Mouse (Mus musculus): ENCODE measurements around the gene Asic3. TPM values are rescaled to one million over a fixed set of nuclear protein-coding genes. Genes with fewer than 3 reads are reported as not detected.

Gene Asic3
- polyA plus RNA-seq, 1 experiment from 2014 or later = 0.26 TPM

DNA sequence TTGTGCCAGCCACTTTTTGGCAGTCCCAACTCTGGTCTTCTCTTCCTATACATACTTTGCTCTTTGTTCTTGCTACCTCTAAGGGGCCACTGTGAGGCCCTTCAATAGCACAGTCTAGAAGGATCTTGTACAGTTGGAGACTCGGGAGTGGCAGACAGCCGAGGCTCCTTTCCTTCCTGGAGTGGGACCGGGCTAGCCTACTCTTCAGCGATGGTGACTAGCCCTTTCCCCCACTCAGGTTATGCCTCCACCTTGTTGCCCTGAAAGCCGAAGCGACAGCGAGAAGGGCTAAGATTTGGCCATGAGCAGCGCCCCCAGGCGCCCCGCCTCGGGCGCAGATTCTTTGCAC lies 14.1 kb downstream of the Asic3 start:
- no peak for ATAC-seq (ENCODE audit: insufficient number of reproducible peaks, insufficient read depth, low FRiP score, low read depth)
- 19% methylated on average over 12 of the region's 12 CpGs for WGBS
- Histone ChIP-seq H3K4me3 (ENCODE audit: low read depth, low read length) (peak overlapping the region; percentile 3; the same call in 1 of the 2 replicates), H3K4me2 (replicated peaks; ENCODE audit: low read depth, low read length) (peak overlapping the region; percentile 96), H3K4me1 (ENCODE audit: control insufficient read depth, insufficient read depth, low read length) (peaks cover 39% of the 10 kb centered on the region), H3K27ac (ENCODE audit: low read length) (peak overlapping the region; percentile 53; the same call in 1 of the 2 replicates), H3K27me3 (ENCODE audit: control insufficient read depth, insufficient read depth, low read length) (no peaks in the 10 kb centered on the region), H3K9ac (replicated peaks; ENCODE audit: low read depth, low read length) (0 out of 2 replicates have a peak overlapping the region, but pooled peaks have one; percentile 21), H3K9me3 (ENCODE audit: control insufficient read depth, low read depth, low read length) (no peaks in the 10 kb centered on the region), H3K36me3 (ENCODE audit: control insufficient read depth, insufficient read depth, low read length) (peaks cover 29% of the 10 kb centered on the region)

DNA sequence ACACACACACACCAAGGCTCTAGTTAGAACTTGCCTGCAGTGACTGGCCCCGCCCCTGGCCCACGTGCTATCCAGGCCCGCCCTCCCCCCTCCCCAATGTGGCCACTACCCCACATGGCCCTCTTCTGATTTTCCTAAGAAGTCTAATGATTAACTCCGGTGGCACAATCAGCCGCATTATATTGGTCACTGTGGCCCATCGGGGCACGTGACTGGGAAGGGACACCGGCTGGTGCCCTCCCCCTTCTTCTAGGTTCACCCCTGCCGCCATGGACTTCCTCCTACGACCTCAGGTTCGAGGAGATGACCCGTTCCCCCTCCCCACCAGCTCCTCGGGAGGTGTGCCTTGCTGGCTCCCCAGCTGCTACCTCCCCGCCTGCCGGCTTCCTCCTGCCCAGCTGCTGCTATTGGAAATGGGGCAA lies 14.8 kb downstream of the Asic3 start:
- Histone ChIP-seq H3K27me3 (ENCODE audit: control insufficient read depth, insufficient read depth, low read length) (no peaks in the 10 kb centered on the region), H3K36me3 (ENCODE audit: control insufficient read depth, insufficient read depth, low read length) (peaks cover 37% of the 10 kb centered on the region), H3K9me3 (ENCODE audit: control insufficient read depth, low read depth, low read length) (no peaks in the 10 kb centered on the region), H3K9ac (replicated peaks; ENCODE audit: low read depth, low read length) (no peak overlapping the region), H3K4me2 (replicated peaks; ENCODE audit: low read depth, low read length) (peak overlapping the region; percentile 96), H3K4me1 (ENCODE audit: control insufficient read depth, insufficient read depth, low read length) (peaks cover 32% of the 10 kb centered on the region), H3K27ac (ENCODE audit: low read length) (peak overlapping the region; percentile 79), H3K4me3 (ENCODE audit: low read depth, low read length) (peak overlapping the region; percentile 16)
- ATAC-seq (ENCODE audit: insufficient number of reproducible peaks, insufficient read depth, low FRiP score, low read depth) = peak; percentile 50
- 10% methylated on average over 15 of the region's 15 CpGs for WGBS

DNA sequence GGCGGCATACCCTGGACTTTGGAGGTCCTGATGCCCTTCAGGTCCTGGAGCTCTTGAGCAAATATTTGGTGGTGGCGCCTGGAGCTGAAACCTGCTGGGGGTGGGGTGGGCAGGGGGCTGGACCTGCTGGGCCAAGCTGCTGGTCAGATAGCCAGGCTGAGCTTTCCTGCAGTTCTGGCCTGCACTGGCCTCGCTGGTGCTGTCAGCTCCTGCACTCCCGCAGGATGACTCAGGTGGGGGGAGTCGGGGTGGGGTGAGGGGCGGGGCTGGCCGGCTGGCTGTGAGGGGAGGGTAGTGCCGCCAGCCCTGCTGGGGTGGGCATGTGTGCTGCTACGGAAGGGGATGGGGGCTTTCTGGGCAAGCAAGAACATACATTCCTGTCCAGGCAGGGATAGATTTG lies 15.4 kb downstream of the Asic3 start:
- H3K4me3 ChIP-seq (ENCODE audit: low read depth, low read length) = peak overlapping the region; percentile 16
- H3K9me3 ChIP-seq (ENCODE audit: control insufficient read depth, low read depth, low read length) = no peaks in the 10 kb centered on the region
- H3K9ac ChIP-seq (replicated peaks; ENCODE audit: low read depth, low read length) = no peak overlapping the region
- ATAC-seq (ENCODE audit: insufficient number of reproducible peaks, insufficient read depth, low FRiP score, low read depth) = no peak; the same call in 1 of the 2 replicates
- H3K27ac ChIP-seq (ENCODE audit: low read length) = peak overlapping the region; percentile 79; the same call in 1 of the 2 replicates
- peaks cover 43% of the 10 kb centered on the region for H3K36me3 ChIP-seq (ENCODE audit: control insufficient read depth, insufficient read depth, low read length)
- peak overlapping the region; percentile 96 for H3K4me2 ChIP-seq (replicated peaks; ENCODE audit: low read depth, low read length)
- H3K27me3 ChIP-seq (ENCODE audit: control insufficient read depth, insufficient read depth, low read length) = no peaks in the 10 kb centered on the region
- H3K4me1 ChIP-seq (ENCODE audit: control insufficient read depth, insufficient read depth, low read length) = peaks cover 32% of the 10 kb centered on the region
- 18% methylated on average over 9 of the region's 9 CpGs for WGBS

DNA sequence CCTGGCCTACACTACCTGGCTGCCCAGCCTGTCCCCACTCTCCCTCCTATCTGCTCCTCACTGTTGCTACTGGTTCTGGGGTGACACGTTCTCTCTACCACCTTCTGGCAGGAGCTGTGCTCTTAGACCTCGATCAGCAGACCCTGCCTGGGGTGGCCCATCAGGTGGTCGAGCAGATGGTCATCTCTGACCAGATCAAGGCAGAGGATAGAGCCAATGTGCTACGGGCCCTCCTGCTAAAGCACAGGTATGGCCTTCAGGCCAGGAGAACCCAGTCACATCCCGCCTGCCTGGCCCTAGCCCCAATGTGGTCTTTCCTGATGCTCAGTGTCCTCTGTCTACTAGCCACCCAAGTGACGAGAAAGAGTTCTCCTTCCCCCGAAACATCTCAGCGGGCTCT lies 20.8 kb downstream of the Asic3 start:
- no peak overlapping the region for H3K27ac ChIP-seq (ENCODE audit: low read length)
- H3K9me3 ChIP-seq (ENCODE audit: control insufficient read depth, low read depth, low read length) = no peaks in the 10 kb centered on the region
- no peak for ATAC-seq (ENCODE audit: insufficient number of reproducible peaks, insufficient read depth, low FRiP score, low read depth)
- no peak overlapping the region for H3K9ac ChIP-seq (replicated peaks; ENCODE audit: low read depth, low read length)
- H3K4me3 ChIP-seq (ENCODE audit: low read depth, low read length) = no peak overlapping the region
- no peaks in the 10 kb centered on the region for H3K27me3 ChIP-seq (ENCODE audit: control insufficient read depth, insufficient read depth, low read length)
- 87% methylated on average over 8 of the region's 8 CpGs for whole genome bisulfite sequencing
- H3K36me3 ChIP-seq (ENCODE audit: control insufficient read depth, insufficient read depth, low read length) = peaks cover 84% of the 10 kb centered on the region
- no peak overlapping the region for H3K4me2 ChIP-seq (replicated peaks; ENCODE audit: low read depth, low read length)
- H3K4me1 ChIP-seq (ENCODE audit: control insufficient read depth, insufficient read depth, low read length) = no peaks in the 10 kb centered on the region

DNA sequence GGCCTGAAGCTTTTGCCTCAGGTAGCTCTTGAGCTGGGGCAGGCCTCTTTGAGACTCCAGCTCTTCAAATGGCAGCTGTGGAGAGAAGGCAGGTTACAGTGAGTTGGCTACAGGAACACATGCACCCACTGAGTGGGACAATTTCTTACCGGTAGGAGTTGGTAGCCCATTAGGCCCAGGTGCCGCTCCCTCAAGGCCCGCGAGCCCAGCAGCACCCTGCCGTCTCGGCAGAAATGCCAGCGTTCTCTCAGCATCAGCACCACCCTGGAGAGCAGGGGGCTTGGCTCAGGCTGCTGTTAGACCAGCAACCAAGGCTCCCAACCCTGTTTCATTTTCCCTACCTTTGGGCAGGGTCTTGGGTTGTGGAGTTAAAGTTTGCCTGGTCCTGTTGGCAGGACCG lies 28.0 kb downstream of the Asic3 start:
- Histone ChIP-seq H3K9me3 (ENCODE audit: control insufficient read depth, low read depth, low read length) (no peaks in the 10 kb centered on the region), H3K36me3 (ENCODE audit: control insufficient read depth, insufficient read depth, low read length) (peaks cover 51% of the 10 kb centered on the region), H3K9ac (replicated peaks; ENCODE audit: low read depth, low read length) (no peak overlapping the region), H3K4me3 (ENCODE audit: low read depth, low read length) (no peak overlapping the region), H3K4me1 (ENCODE audit: control insufficient read depth, insufficient read depth, low read length) (peaks cover 11% of the 10 kb centered on the region), H3K27me3 (ENCODE audit: control insufficient read depth, insufficient read depth, low read length) (no peaks in the 10 kb centered on the region), H3K27ac (ENCODE audit: low read length) (no peak overlapping the region), H3K4me2 (replicated peaks; ENCODE audit: low read depth, low read length) (no peak overlapping the region)
- WGBS = 91% methylated on average over 8 of the region's 8 CpGs
- no peak for ATAC-seq (ENCODE audit: insufficient number of reproducible peaks, insufficient read depth, low FRiP score, low read depth)

DNA sequence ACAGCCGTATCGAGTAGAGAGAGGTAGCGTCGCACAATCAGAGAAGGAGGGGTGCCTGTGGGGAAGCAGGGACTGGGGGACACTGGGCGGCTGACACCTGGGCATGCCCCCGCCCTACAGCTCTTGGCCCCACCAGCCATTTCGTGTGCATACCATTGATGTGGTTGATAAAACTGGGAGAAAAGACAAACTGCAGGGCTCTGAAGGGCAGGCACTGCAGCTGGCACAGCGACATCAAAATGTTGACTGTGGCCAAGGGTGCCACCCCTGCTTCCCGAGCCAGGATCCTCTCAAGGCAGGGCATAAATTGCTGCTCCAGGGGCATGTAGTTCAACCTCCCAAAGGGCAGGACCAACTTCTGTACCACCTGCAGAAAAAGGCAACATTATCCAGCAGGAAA lies 28.8 kb downstream of the Asic3 start:
- Histone ChIP-seq H3K4me3 (ENCODE audit: low read depth, low read length) (no peak overlapping the region), H3K4me1 (ENCODE audit: control insufficient read depth, insufficient read depth, low read length) (peaks cover 11% of the 10 kb centered on the region), H3K4me2 (replicated peaks; ENCODE audit: low read depth, low read length) (no peak overlapping the region), H3K9ac (replicated peaks; ENCODE audit: low read depth, low read length) (no peak overlapping the region), H3K36me3 (ENCODE audit: control insufficient read depth, insufficient read depth, low read length) (peaks cover 43% of the 10 kb centered on the region), H3K9me3 (ENCODE audit: control insufficient read depth, low read depth, low read length) (no peaks in the 10 kb centered on the region), H3K27me3 (ENCODE audit: control insufficient read depth, insufficient read depth, low read length) (no peaks in the 10 kb centered on the region), H3K27ac (ENCODE audit: low read length) (no peak overlapping the region)
- WGBS = 85% methylated on average over 9 of the region's 9 CpGs
- ATAC-seq (ENCODE audit: insufficient number of reproducible peaks, insufficient read depth, low FRiP score, low read depth) = no peak

DNA sequence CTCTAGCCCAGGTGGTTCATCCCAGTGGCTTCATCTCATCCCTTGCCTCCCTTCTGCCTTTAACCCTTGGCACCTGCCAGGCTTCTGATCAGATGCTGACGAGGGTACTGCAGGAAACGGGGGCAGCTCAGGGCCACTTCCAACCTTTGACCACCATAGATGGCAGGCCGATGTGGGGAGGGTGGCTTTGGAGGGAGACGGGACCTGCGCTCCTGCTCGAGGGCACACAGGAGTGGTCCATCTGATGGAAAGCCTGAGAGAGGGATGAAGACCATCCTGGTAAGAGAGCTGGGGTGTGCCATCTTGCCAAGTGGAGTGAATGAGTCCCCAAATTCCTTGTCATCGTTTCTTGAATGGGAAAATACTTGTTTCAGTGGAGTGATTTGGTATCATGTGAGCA lies 30.0 kb downstream of the Asic3 start:
- Histone ChIP-seq H3K4me1 (ENCODE audit: control insufficient read depth, insufficient read depth, low read length) (peaks cover 15% of the 10 kb centered on the region), H3K4me2 (replicated peaks; ENCODE audit: low read depth, low read length) (no peak overlapping the region), H3K4me3 (ENCODE audit: low read depth, low read length) (no peak overlapping the region), H3K27ac (ENCODE audit: low read length) (no peak overlapping the region), H3K27me3 (ENCODE audit: control insufficient read depth, insufficient read depth, low read length) (no peaks in the 10 kb centered on the region), H3K36me3 (ENCODE audit: control insufficient read depth, insufficient read depth, low read length) (peaks cover 39% of the 10 kb centered on the region), H3K9ac (replicated peaks; ENCODE audit: low read depth, low read length) (no peak overlapping the region), H3K9me3 (ENCODE audit: control insufficient read depth, low read depth, low read length) (no peaks in the 10 kb centered on the region)
- 92% methylated on average over 7 of the region's 7 CpGs for WGBS
- ATAC-seq (ENCODE audit: insufficient number of reproducible peaks, insufficient read depth, low FRiP score, low read depth) = no peak

DNA sequence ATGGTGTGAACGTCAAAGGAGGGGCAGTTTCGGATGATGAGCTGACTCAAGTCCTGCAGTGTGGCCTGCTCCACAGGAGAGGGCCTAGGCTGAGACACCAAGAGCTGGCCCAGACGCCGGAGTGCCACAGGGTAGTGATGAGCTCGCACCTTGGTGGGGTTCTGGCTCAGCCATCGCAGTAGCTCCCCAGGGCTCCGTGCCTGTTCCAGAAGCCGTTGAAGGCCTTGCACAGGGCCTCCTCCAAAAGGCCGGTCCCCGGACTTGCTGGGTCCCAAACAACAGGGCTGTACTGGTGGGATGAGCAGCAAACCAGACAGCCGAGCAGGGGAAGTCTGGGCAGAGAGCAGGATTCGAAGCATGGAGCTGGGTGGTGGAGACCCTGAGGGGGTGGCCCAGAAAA lies 30.7 kb downstream of the Asic3 start:
- WGBS = 84% methylated on average over 12 of the region's 12 CpGs
- Histone ChIP-seq H3K9me3 (ENCODE audit: control insufficient read depth, low read depth, low read length) (no peaks in the 10 kb centered on the region), H3K27ac (ENCODE audit: low read length) (no peak overlapping the region), H3K27me3 (ENCODE audit: control insufficient read depth, insufficient read depth, low read length) (no peaks in the 10 kb centered on the region), H3K9ac (replicated peaks; ENCODE audit: low read depth, low read length) (peak overlapping the region; percentile 84), H3K4me3 (ENCODE audit: low read depth, low read length) (peak overlapping the region; percentile 81), H3K4me1 (ENCODE audit: control insufficient read depth, insufficient read depth, low read length) (peaks cover 16% of the 10 kb centered on the region), H3K4me2 (replicated peaks; ENCODE audit: low read depth, low read length) (peak overlapping the region; percentile 93), H3K36me3 (ENCODE audit: control insufficient read depth, insufficient read depth, low read length) (peaks cover 36% of the 10 kb centered on the region)
- no peak for ATAC-seq (ENCODE audit: insufficient number of reproducible peaks, insufficient read depth, low FRiP score, low read depth)

DNA sequence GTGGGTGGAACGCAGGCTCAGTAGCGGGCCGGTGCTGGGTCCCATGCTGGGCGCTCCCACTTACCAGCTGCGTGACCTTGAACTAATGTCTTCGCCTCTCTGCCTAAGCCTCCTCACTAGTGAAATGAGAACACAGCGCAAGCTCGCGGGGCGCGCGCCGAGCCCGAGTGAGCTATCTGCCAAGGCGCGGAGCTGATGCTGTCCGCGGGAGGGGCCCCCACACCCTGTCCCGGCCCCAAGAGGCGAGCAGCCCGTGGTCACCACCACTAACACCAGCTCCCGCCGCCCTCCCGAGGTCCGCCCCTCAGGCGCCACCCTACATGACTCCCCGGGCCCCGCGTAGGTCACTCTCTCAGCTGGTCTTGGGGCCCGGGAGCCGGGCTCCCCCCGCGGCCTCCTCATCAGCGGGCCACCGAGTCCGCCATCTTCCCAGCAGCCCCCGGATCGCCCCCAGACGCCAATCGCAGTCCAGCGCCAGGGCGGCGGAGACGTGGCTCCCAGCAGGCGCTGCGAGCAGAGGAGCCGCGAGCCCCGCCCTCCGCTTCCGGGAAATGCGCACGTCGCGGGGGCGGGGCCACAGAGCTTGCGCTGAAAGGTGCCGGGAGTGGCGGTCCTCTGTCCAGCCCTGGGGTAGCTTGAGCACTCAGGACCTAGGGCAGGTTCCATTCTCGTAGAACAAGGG lies 31.7 kb downstream of the Asic3 start, which contains the start of gene Fastk:
Gene Fastk (minus strand): TSS at position 542 of the 682 bp plus-strand sequence.
- Histone ChIP-seq H3K27ac (ENCODE audit: low read length) (peak within 1 kb of the TSS; percentile 84), H3K9ac (replicated peaks; ENCODE audit: low read depth, low read length) (peak within 1 kb of the TSS; percentile 84), H3K4me1 (ENCODE audit: control insufficient read depth, insufficient read depth, low read length) (peaks cover 16% of the 10 kb centered on the region), H3K27me3 (ENCODE audit: control insufficient read depth, insufficient read depth, low read length) (no peaks in the 10 kb centered on the region), H3K9me3 (ENCODE audit: control insufficient read depth, low read depth, low read length) (no peaks in the 10 kb centered on the region), H3K4me2 (replicated peaks; ENCODE audit: low read depth, low read length) (peak within 1 kb of the TSS; percentile 93), H3K4me3 (ENCODE audit: low read depth, low read length) (peak within 1 kb of the TSS; percentile 81), H3K36me3 (ENCODE audit: control insufficient read depth, insufficient read depth, low read length) (peaks cover 27% of the 10 kb centered on the region)
- WGBS = under 1% methylated on average over 60 of the region's 60 CpGs
- peak; percentile 87 for ATAC-seq (ENCODE audit: insufficient number of reproducible peaks, insufficient read depth, low FRiP score, low read depth)

All from stomach, embryonic 14.5 days (tissue).